Mouse (Mus musculus) embryo, embryonic 11 days (tissue): ENCODE results near the gene Foxj2.

ENCODE experiments used
- DNase-seq: peaks from one replicate; pipeline ENCODE4 v3.0.0-alpha.2; 2015

Foxj2 gene

DNA sequence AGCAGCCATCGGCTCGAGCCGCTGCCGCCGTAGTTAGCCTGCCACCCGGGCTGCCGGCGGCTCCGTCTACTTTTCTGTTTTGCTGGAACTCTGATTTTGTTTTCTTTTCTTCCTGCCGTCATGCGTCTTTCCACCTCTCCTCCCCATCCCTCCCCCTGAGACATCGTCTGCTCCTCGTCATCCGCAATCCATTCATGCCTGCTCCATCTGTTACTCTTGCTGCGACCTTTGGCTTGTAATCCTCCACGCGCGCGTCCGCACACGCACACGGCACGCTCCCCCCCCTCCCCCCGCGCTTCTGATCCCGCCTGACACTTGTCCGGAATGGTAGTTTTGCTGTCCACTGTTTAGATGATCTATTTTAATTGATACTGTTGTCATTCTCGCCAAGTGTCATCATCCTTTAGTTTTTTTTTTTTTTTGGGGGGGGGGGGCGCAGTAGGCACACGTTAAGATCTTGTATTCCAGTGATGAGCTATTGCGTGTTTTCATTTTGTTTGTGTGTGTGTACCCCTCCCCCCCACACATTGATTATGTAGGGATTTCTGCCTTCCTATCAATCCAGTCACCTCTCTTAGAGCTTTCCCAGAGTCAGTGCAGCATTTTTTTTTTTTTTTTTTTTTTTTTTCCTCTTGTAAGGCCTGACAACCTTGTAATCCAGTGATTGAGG is 55.1 kb downstream of the Foxj2 start:
- peak; percentile 58 for DNase-seq

GRCm38 (mm10) chr6:122879141-122879735 is 59.5 kb downstream of the Foxj2 start:
- DNase-seq: no peak

- DNase-seq: no peak
Measured at GRCm38 (mm10) chr6:122879781-122880505, 60.2 kb downstream of the Foxj2 start.

DNA sequence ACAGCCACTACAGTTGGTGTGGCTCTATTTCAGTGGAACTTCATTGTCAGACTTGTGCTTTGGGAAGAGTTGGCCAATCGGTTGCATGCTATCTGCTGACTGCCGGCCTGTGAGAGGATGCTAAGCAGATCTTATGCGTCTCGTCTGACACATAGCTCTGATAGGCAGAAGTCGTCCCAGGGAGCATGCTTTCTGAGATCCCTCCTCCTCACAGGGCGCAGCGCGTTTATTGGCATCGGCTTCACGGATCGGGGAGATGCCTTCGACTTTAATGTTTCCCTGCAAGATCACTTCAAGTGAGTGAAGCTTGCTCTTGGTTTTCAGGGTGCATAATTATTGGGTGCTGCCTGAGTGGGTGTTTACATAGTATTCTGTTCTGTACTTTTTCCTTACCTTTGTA is 61.6 kb downstream of the Foxj2 start:
- DNase-seq: no peak

GRCm38 (mm10) chr6:122883603-122884002 is 63.9 kb downstream of the Foxj2 start:
- no peak for DNase-seq

DNA sequence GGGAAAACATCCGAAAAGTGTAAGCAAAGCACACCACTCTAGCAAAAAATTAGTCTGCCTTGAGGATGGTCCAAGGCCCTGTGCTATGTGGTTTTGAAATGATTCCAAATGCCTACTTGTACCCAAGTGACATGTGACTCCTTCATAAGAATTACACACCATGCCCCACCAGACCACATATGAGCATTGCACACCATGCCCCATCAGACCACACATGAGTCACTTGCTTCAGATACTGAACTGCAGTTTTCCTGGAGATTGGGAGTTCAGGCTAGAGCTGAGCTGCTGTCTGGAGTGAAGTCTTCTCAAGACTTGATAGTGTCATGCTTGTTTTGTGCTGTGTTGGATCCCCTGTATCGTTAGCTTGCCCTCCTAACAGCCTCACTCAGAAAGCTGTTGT is 69.9 kb downstream of the Foxj2 start:
- no peak for DNase-seq

GRCm38 (mm10) chr6:122892442-122893049 is 72.8 kb downstream of the Foxj2 start:
- peak; percentile 75 for DNase-seq
